Mouse (Mus musculus) heart, adult 2 months (tissue): ENCODE data around the gene Borcs6.
"Not testable (repeated sequence)": the region's sequence is repeated elsewhere in the genome, so short reads cannot be mapped to it uniquely, and the experiment has no call there.

Experiments used
- CTCF ChIP-seq: fragments of 200-600 bp; IDR thresholded peaks from 2 replicates; pipeline ENCODE4 v1.8.1; 2022; ENCODE audit warnings: antibody characterized with exemption, mild to moderate bottlenecking, moderate library complexity
- EP300 ChIP-seq: fragments of 200-500 bp; IDR thresholded peaks from 2 replicates; pipeline ENCODE4 v1.6.1; 2011; ENCODE audit warnings: low read depth, low read length, control low read depth; ENCODE audit not compliant: insufficient read depth
- POLR2A ChIP-seq: fragments of 200-500 bp; IDR thresholded peaks from 2 replicates; pipeline ENCODE4 v1.6.1; 2011; ENCODE audit warnings: mild to moderate bottlenecking, low read depth, low read length, control low read depth; ENCODE audit not compliant: insufficient read depth

DNA sequence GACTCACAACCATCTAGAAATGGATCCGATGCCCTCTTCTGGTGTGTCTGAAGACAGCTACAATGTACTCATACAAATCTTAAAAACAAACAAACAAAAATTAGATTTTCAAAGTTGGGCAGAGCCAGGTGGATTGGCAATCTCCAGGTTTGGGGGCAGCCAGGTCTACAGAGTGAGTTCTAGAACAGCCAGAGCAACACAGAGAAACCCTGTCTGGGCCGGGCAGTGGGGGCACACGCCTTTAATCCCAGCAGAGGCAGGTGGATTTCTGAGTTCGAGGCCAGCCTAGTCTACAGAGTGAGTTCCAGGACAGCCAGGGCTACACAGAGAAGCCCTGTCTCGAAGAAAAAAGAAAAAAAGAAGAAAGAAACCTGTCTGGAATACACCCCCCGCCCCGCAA is 34.3 kb downstream of the Borcs6 start:
- TF ChIP-seq POLR2A, EP300: not testable (repeated sequence)
- TF ChIP-seq CTCF = peak; percentile 19; the same call in 1 of the 2 replicates
